Mouse (Mus musculus): Measurements from ENCODE around the gene Abcb8. TPM values are rescaled to one million over a fixed set of nuclear protein-coding genes. Genes with fewer than 3 reads are reported as not detected.

Gene Abcb8
- total RNA-seq, 2 experiments from 2014 or later, result 87.2 to 90.7 TPM

- DNase-seq, result no peak
Observed at GRCm38 (mm10) chr5:24366426-24366825, 27.0 kb upstream of the Abcb8 start.

GRCm38 (mm10) chr5:24369767-24370166 lies 23.7 kb upstream of the Abcb8 start:
- DNase-seq, result no peak

- DNase-seq, result no peak
Observed at GRCm38 (mm10) chr5:24373807-24374206, 19.7 kb upstream of the Abcb8 start.

- peak; percentile 41 to 58 for DNase-seq
Observed at GRCm38 (mm10) chr5:24374216-24374615, 19.2 kb upstream of the Abcb8 start.

- DNase-seq, result no peak
Observed at GRCm38 (mm10) chr5:24374666-24375328, 18.7 kb upstream of the Abcb8 start.

GRCm38 (mm10) chr5:24378700-24379099 lies 14.8 kb upstream of the Abcb8 start:
- no peak for DNase-seq

GRCm38 (mm10) chr5:24379501-24379900 lies 14.0 kb upstream of the Abcb8 start:
- DNase-seq, result no peak

GRCm38 (mm10) chr5:24380499-24380898 lies 13.0 kb upstream of the Abcb8 start:
- DNase-seq, result no peak

GRCm38 (mm10) chr5:24381486-24381885 lies 12.0 kb upstream of the Abcb8 start:
- DNase-seq, result no peak

- DNase-seq, result no peak
Observed at GRCm38 (mm10) chr5:24381988-24382387, 11.5 kb upstream of the Abcb8 start.

GRCm38 (mm10) chr5:24383026-24383859 lies 10.2 kb upstream of the Abcb8 start:
- DNase-seq, result peak; percentile 94

- DNase-seq, result peak; percentile 68 to 90
Observed at GRCm38 (mm10) chr5:24384407-24384806, 9.1 kb upstream of the Abcb8 start.

GRCm38 (mm10) chr5:24385374-24385773 lies 8.1 kb upstream of the Abcb8 start:
- DNase-seq, result no peak

- DNase-seq, result no peak
Observed at GRCm38 (mm10) chr5:24385887-24386550, 7.4 kb upstream of the Abcb8 start.

- DNase-seq, result peak; percentile 76 to 77
Observed at GRCm38 (mm10) chr5:24387264-24388241, 5.9 kb upstream of the Abcb8 start.

GRCm38 (mm10) chr5:24388246-24388915 lies 5.1 kb upstream of the Abcb8 start:
- no peak for DNase-seq

- DNase-seq, result peak in 1 of 2 experiments; percentile 57
Observed at GRCm38 (mm10) chr5:24389011-24389657, 4.3 kb upstream of the Abcb8 start.

- no peak for DNase-seq
Observed at GRCm38 (mm10) chr5:24389658-24390020, 3.8 kb upstream of the Abcb8 start.

GRCm38 (mm10) chr5:24391864-24392263 lies 1.6 kb upstream of the Abcb8 start, which contains the start of gene Atg9b:
TSS of gene Atg9b (minus strand) at chr5:24392143.
- no peak for DNase-seq

- DNase-seq, result no peak
Observed at GRCm38 (mm10) chr5:24392724-24393123, 739 bp upstream of the Abcb8 start.

All from heart, adult 18-20 months (tissue).